Mouse (Mus musculus) heart, postnatal 0 days (tissue): ENCODE data around the gene Dand5.

ENCODE experiments used
- CTCF ChIP-seq: IDR thresholded peaks from 2 replicates; pipeline ENCODE4 v1.5.1; 2016; ENCODE audit warnings: antibody characterized with exemption, control low read depth, low read depth
- EP300 ChIP-seq: IDR thresholded peaks from 2 replicates; pipeline ENCODE4 v1.6.1; 2016; ENCODE audit warnings: antibody characterized with exemption, low read depth

GRCm38 (mm10) chr8:84793134-84793533 lies 29.5 kb downstream of the Dand5 start:
- TF ChIP-seq CTCF: no peak
- TF ChIP-seq EP300: no peak
